ENCODE assay signal across 13 mouse cellular contexts in the genomic region with DNA sequence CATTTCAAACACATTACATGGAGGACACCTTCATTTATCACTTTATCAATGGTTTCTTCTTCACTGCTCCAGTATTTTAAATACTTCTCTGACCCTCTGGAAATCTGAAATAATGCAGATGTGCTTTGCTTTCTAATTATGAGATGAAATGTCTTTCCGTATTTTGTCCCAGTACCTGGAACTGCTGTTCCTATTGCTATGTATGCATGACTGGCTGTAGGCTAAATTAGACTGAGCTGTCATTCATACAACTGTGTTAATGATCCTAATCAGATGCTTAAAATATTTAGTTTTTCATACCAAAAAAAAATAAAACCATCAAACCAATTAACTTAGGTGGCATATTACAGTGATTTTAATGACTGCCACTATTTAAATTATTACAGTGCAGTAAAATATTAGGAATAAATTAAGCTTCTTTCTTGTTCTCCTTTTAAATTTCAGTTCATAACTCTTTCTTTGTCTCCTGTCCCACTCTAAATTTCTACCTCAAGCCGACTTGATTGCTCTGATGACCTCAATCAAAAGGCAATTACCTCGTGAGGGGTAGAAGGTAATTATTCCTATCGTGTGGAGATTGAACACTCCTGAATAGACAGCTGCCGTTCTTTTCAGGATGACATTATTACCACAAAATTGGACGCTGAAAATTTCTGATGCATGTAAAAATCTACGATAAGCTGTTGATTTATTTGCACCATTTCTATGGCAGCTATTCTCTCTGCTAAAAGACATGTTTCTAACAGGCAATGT.
"Had no signal": no experiment of that assay in that cellular context is flagged by ENCODE, and none has a peak within 500 bp of the region (broad histone marks: within the 10 kb centered on the region; RNA-seq: fewer than 3 reads in every experiment).

No protein-coding gene starts in this region.

- H3K27me3 ChIP-seq: kidney, embryonic 15.5 days; liver, embryonic 15.5 days; stomach, embryonic 15.5 days had no signal

- H3K9ac ChIP-seq: kidney, embryonic 15.5 days; liver, embryonic 15.5 days; stomach, embryonic 15.5 days had no signal

- H3K4me1 ChIP-seq: kidney, embryonic 15.5 days; liver, embryonic 15.5 days; stomach, embryonic 15.5 days had no signal

- DNase-seq: kidney, adult 2 months; kidney, postnatal 14 days; lung, adult 2 months; lung, postnatal 36 days; right cerebral cortex, postnatal 14 days; thymus, adult 2 months; thymus, postnatal 25 days had no signal

- H3K36me3 ChIP-seq: kidney, embryonic 15.5 days; limb, embryonic 10.5 days; liver, embryonic 15.5 days; stomach, embryonic 15.5 days had no signal

- H3K4me3 ChIP-seq: kidney, embryonic 15.5 days; limb, embryonic 10.5 days; liver, embryonic 15.5 days; stomach, embryonic 15.5 days had no signal

- H3K9me3 ChIP-seq: kidney, embryonic 15.5 days; limb, embryonic 10.5 days; liver, embryonic 15.5 days; stomach, embryonic 15.5 days had no signal

- ATAC-seq: lung, postnatal 0 days had no signal

- H3K4me2 ChIP-seq: kidney, embryonic 15.5 days; liver, embryonic 11.5 days; liver, embryonic 15.5 days; stomach, embryonic 15.5 days had no signal

- H3K27ac ChIP-seq: kidney, embryonic 15.5 days; limb, embryonic 10.5 days; liver, embryonic 15.5 days; stomach, embryonic 15.5 days had no signal
